Mouse (Mus musculus): Measurements from ENCODE around the gene Psma6. TPM values are rescaled to one million over a fixed set of nuclear protein-coding genes. Genes with fewer than 3 reads are reported as not detected.
"Not testable (repeated sequence)": the region's sequence is repeated elsewhere in the genome, so short reads cannot be mapped to it uniquely, and the experiment has no call there.

The Psma6 gene
- 464 and 465 TPM in 2 replicates for polyA plus RNA-seq (2015; fragmentation: Nextera tagmentation; extraction: Ambion mirVana)

DNA sequence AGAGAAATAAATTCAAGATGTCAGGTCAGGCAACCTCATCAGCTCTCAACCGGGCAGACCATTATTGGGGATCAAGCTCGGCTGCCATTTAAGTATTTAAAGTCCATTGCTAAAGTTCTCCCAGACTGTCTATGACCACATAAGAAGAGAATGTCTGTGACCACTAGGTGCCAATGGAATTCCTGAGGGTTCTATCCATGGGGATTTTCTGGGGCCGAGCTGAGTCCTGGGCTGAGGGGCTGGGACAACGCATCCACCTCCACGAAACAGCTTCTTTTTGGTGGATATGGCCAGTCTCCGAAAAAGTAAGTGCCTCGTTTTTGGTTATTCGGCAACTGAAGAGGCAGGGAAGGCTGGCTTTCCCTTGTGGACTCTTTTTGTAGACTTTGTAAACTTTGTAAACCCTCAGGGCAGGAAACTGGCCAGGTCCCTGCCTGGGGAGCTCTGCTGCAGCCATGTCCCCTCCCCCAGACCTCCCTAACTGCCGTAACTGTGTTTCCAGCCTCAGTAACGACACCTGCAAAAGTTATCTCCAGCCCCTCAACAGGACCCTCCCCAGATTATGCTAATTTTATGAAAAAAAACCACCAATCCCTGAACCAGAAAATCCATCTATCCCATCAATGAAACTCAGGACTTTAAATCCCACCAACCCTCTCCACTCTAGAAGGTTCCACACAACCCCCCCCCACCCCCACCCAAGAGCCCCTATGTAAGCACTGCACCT lies at the start of gene Psma6:
TSS of gene Psma6 (plus strand) at position 200 of the 727 bp plus-strand sequence.
- no peaks in the 10 kb centered on the region for H3K27me3 ChIP-seq
- WGBS, result 83% methylated on average over 10 of the region's 10 CpGs
- peaks cover 3% of the 10 kb centered on the region; the same call in 1 of the 2 replicates for H3K4me1 ChIP-seq (replicated peaks)
- no peak for ATAC-seq
- H3K27ac ChIP-seq, result no peak within 1 kb of the TSS
- H3K4me2 ChIP-seq (replicated peaks), result no peak within 1 kb of the TSS
- H3K36me3 ChIP-seq, result peaks cover 13% of the 10 kb centered on the region; the same call in 1 of the 2 replicates
- H3K9me3 ChIP-seq, result no peaks in the 10 kb centered on the region
- H3K9ac ChIP-seq (replicated peaks), result no peak within 1 kb of the TSS
- no peak within 1 kb of the TSS for H3K4me3 ChIP-seq (replicated peaks)

GRCm38 (mm10) chr12:55338490-55338889 lies 45.5 kb upstream of the Psma6 start:
- not testable (repeated sequence) for H3K36me3 ChIP-seq; H3K27me3 ChIP-seq; H3K9ac ChIP-seq (replicated peaks); H3K4me3 ChIP-seq (replicated peaks); H3K9me3 ChIP-seq; H3K27ac ChIP-seq; ATAC-seq; H3K4me1 ChIP-seq (replicated peaks); H3K4me2 ChIP-seq (replicated peaks)
- 97% methylated on average over 1 of the region's 2 CpGs for WGBS

GRCm38 (mm10) chr12:55343045-55343444 lies 41.0 kb upstream of the Psma6 start:
- H3K4me2 ChIP-seq (replicated peaks); H3K36me3 ChIP-seq; H3K9me3 ChIP-seq; H3K9ac ChIP-seq (replicated peaks); H3K27me3 ChIP-seq; ATAC-seq; H3K4me1 ChIP-seq (replicated peaks); H3K27ac ChIP-seq; H3K4me3 ChIP-seq (replicated peaks): not testable (repeated sequence)
- 91% methylated on average over 1 of the region's 1 CpGs for WGBS

DNA sequence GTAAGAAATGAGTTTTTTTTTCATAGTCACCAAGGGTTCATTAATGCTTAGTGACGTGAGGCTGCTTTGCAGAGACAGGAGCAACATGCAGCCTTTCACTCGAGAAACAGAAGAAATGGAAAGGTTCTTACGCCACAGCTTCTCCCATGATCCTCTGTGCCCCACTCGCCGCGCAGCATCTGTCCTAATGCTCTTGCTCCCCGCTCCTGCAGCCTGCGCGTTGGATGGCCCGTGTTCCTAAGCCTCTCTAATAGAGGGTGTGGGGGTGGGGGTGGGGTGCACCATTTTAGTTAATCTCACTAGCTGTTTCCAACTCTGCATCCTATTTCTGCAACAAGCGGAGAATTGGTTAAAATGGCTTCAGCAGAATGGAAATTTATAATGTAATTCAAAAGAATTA lies 40.0 kb upstream of the Psma6 start:
- Histone ChIP-seq H3K36me3 (no peaks in the 10 kb centered on the region), H3K4me2 (replicated peaks) (no peak overlapping the region), H3K9me3 (no peaks in the 10 kb centered on the region), H3K9ac (replicated peaks) (no peak overlapping the region), H3K27me3 (no peaks in the 10 kb centered on the region), H3K4me3 (replicated peaks) (no peak overlapping the region), H3K27ac (peak overlapping the region; percentile 58; the same call in 1 of the 2 replicates), H3K4me1 (replicated peaks) (no peaks in the 10 kb centered on the region)
- 0 out of 2 replicates have a peak, but pooled peaks have one; percentile 45 for ATAC-seq
- 71% methylated on average over 11 of the region's 11 CpGs for WGBS

- H3K27ac ChIP-seq, result peak overlapping the region; percentile 58
- no peak overlapping the region for H3K9ac ChIP-seq (replicated peaks)
- ATAC-seq, result peak; percentile 40; the same call in 1 of the 2 replicates
- H3K27me3 ChIP-seq, result no peaks in the 10 kb centered on the region
- 82% methylated on average over 13 of the region's 13 CpGs for WGBS
- no peaks in the 10 kb centered on the region for H3K4me1 ChIP-seq (replicated peaks)
- no peak overlapping the region for H3K4me3 ChIP-seq (replicated peaks)
- H3K4me2 ChIP-seq (replicated peaks), result no peak overlapping the region
- no peaks in the 10 kb centered on the region for H3K36me3 ChIP-seq
- H3K9me3 ChIP-seq, result no peaks in the 10 kb centered on the region
Observed at GRCm38 (mm10) chr12:55344583-55344982, 39.4 kb upstream of the Psma6 start.

DNA sequence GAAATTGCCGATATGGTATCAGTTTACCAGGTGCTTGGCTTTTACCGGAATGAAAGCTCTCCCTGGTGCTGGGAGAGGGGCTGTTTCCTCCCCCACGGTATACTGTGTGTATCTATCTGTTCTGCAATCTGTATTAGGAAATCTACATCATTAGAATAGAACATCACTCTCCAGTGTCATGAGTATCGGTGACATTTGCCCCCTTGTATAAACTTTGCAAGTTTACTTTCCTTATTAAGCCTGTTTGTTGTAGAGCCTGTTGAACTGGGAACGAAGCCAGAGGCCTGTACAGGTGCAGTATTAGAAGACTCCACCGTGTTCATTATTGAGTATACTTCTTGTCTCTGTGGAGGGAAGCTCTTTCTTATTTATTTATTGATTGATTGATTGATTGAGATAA lies 30.6 kb upstream of the Psma6 start:
- no peak for ATAC-seq
- H3K27me3 ChIP-seq, result no peaks in the 10 kb centered on the region
- no peak overlapping the region for H3K4me3 ChIP-seq (replicated peaks)
- H3K9me3 ChIP-seq, result no peaks in the 10 kb centered on the region
- no peak overlapping the region for H3K27ac ChIP-seq
- WGBS, result 88% methylated on average over 6 of the region's 6 CpGs
- no peaks in the 10 kb centered on the region for H3K4me1 ChIP-seq (replicated peaks)
- no peaks in the 10 kb centered on the region for H3K36me3 ChIP-seq
- no peak overlapping the region for H3K4me2 ChIP-seq (replicated peaks)
- no peak overlapping the region for H3K9ac ChIP-seq (replicated peaks)

- Histone ChIP-seq H3K4me2 (replicated peaks) (no peak overlapping the region), H3K9me3 (no peaks in the 10 kb centered on the region), H3K4me1 (replicated peaks) (no peaks in the 10 kb centered on the region), H3K9ac (replicated peaks) (no peak overlapping the region), H3K27me3 (no peaks in the 10 kb centered on the region), H3K36me3 (no peaks in the 10 kb centered on the region), H3K27ac (no peak overlapping the region), H3K4me3 (replicated peaks) (no peak overlapping the region)
- WGBS, result 49% methylated on average over 4 of the region's 4 CpGs
- ATAC-seq, result peak; percentile 90
Observed at GRCm38 (mm10) chr12:55354904-55355303, 29.1 kb upstream of the Psma6 start.

DNA sequence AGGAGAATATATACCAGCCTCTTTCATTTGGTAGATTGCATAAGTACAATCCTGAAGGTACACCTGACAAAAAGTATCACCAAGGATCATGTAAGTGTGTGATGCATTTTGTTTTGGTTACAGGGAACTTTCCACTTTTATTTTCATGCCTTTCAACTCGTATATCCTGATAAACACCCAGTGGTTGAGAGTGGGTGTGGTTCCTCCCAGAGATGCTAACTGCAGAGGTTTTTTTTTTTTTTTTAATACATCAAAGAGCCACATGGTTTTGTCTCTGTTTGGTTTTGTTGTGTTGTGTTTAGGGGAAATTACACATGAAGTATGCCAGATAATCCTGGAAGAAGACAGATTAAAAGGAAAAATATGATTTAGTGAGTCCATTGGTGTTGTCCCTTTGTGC lies 26.7 kb upstream of the Psma6 start:
- 73% methylated on average over 1 of the region's 1 CpGs for WGBS
- ATAC-seq, result no peak
- H3K27me3 ChIP-seq, result no peaks in the 10 kb centered on the region
- H3K4me3 ChIP-seq (replicated peaks), result no peak overlapping the region
- H3K4me1 ChIP-seq (replicated peaks), result no peaks in the 10 kb centered on the region
- H3K27ac ChIP-seq, result no peak overlapping the region
- H3K9me3 ChIP-seq, result no peaks in the 10 kb centered on the region
- no peak overlapping the region for H3K4me2 ChIP-seq (replicated peaks)
- H3K36me3 ChIP-seq, result no peaks in the 10 kb centered on the region
- H3K9ac ChIP-seq (replicated peaks), result no peak overlapping the region

DNA sequence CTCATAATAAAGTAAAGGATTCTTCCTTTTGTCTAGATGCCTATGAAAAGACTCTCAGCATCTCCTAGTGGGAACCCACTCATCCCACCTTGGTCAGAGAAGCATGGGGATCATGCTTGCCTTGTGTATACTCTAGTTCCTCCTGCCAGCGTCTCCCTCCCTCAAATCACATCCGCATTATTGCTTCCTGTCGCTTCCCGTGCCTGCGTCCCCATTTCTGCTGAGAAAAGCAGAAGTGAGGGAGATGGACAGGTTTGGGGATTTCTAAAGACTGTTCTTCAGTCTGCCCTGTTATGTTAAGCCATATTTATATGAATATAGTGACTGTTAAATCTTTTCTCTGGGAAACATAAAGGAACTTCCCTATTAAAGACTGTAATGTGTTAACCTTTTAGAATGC lies 23.1 kb upstream of the Psma6 start:
- 89% methylated on average over 5 of the region's 5 CpGs for WGBS
- H3K4me1 ChIP-seq (replicated peaks), result no peaks in the 10 kb centered on the region
- H3K4me2 ChIP-seq (replicated peaks), result no peak overlapping the region
- ATAC-seq, result no peak
- H3K27ac ChIP-seq, result no peak overlapping the region
- no peaks in the 10 kb centered on the region for H3K9me3 ChIP-seq
- H3K27me3 ChIP-seq, result no peaks in the 10 kb centered on the region
- H3K4me3 ChIP-seq (replicated peaks), result no peak overlapping the region
- H3K9ac ChIP-seq (replicated peaks), result no peak overlapping the region
- H3K36me3 ChIP-seq, result no peaks in the 10 kb centered on the region

DNA sequence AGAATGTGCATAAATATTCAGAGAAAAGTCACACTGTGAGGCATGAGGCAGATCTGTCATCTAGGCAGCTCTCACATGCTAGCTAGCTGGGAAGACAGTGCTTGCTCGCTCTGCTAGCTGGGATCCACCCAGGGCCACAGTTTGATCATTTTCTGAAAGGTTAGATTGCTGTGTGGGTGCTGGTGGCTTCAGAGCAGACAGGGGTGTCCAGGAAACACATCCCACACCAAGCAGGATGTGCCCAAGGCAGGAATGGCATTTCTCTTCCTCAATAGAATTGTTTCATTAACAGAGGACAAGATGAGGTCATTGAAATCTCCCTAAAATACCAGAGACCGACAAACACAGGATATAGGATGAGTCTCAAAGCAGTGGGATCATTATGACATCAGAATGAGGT lies 18.9 kb upstream of the Psma6 start:
- ATAC-seq, result no peak

GRCm38 (mm10) chr12:55372424-55373055 lies 11.5 kb upstream of the Psma6 start:
- no peaks in the 10 kb centered on the region for H3K36me3 ChIP-seq
- no peak overlapping the region for H3K4me3 ChIP-seq (replicated peaks)
- H3K4me2 ChIP-seq (replicated peaks), result no peak overlapping the region
- no peaks in the 10 kb centered on the region for H3K27me3 ChIP-seq
- no peaks in the 10 kb centered on the region for H3K9me3 ChIP-seq
- H3K9ac ChIP-seq (replicated peaks), result no peak overlapping the region
- no peaks in the 10 kb centered on the region for H3K4me1 ChIP-seq (replicated peaks)
- WGBS, result 88% methylated on average over 3 of the region's 3 CpGs
- no peak overlapping the region for H3K27ac ChIP-seq
- ATAC-seq, result no peak

More for the DNA sequence above, 18.9 kb upstream of the Psma6 start:
- Histone ChIP-seq H3K9ac (replicated peaks) (no peak overlapping the region), H3K4me2 (replicated peaks) (no peak overlapping the region), H3K4me1 (replicated peaks) (no peaks in the 10 kb centered on the region), H3K36me3 (no peaks in the 10 kb centered on the region), H3K27ac (no peak overlapping the region), H3K27me3 (no peaks in the 10 kb centered on the region), H3K9me3 (no peaks in the 10 kb centered on the region), H3K4me3 (replicated peaks) (no peak overlapping the region)
- WGBS, result 80% methylated on average over 2 of the region's 2 CpGs

DNA sequence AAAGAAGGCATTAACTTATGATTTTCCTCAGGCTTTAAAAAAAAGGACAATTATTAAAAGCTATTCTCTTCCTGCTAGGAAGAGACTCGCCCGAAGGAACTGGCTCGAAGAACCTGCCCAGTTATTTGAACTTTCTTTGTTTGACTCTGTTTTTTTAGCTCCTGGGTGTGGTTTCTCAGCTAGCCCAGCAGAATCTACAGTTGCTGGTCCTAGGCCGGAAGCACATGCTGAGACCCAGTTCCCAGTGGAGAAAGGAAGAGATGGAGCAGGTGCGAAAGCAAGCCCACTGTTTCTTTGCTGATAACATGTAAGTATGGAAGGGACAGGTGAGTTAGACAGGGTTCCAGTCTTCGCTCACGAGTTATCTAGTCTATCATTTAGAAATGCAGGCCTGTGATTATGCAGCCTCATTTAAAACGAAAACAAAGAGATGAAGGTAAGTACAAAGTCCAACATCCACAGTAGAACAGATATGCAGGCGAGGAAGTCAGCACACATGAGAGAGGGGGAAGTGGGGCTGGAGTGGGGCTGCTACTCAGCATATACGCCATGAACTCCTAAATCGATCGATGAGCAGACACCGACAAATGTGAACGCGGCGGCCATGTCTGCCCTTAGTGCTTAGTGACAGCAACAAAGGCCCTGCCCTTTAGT lies 6.9 kb upstream of the Psma6 start:
- H3K36me3 ChIP-seq, result peaks cover 11% of the 10 kb centered on the region; the same call in 1 of the 2 replicates
- no peak overlapping the region for H3K27ac ChIP-seq
- H3K4me2 ChIP-seq (replicated peaks), result no peak overlapping the region
- H3K9ac ChIP-seq (replicated peaks), result no peak overlapping the region
- H3K4me1 ChIP-seq (replicated peaks), result no peaks in the 10 kb centered on the region
- no peak overlapping the region for H3K4me3 ChIP-seq (replicated peaks)
- WGBS, result 93% methylated on average over 16 of the region's 16 CpGs
- H3K9me3 ChIP-seq, result no peaks in the 10 kb centered on the region
- ATAC-seq, result no peak
- no peaks in the 10 kb centered on the region for H3K27me3 ChIP-seq

All from midbrain, embryonic 13.5 days (tissue).